Mouse (Mus musculus): ENCODE measurements at regions not wholly inside any gene's neighbourhood (a gene's known extent, or its start where the extent isn't known, plus 50 kb on each side); places are given as distances from the start of the nearest gene placed in this dataset.

DNA sequence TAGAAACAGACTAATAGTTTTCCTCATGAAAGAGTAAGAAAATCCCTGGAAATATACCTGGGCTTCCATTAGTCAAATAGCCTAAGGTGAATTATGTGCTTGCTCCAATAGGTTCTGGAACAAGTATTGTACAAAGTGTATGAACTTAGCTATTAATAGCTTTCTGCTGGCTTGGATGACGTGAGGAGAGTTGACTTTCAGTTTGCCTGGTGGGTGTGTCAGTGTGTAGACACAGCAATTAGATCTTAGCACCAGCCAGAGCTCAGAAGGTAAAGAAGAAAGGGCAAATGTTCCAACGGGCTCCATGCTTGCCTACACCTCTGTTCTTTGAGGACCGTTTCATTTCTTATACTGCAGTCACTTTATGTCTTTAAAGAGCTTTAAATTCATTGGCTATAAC, 654.8 kb upstream of the Mef2c start:
- TF ChIP-seq POLR2A (IDR thresholded peaks at IDR 0.05; ENCODE audit: extremely low read depth, insufficient read depth, low read length) = no peak
- no peak for TF ChIP-seq CTCF (IDR thresholded peaks at IDR 0.05; ENCODE audit: low read depth, low read length)
- Histone ChIP-seq H3K4me3 (ENCODE audit: insufficient read depth, low read depth, low read length) (no peak overlapping the region), H3K9ac (ENCODE audit: low read depth, low read length) (no peak overlapping the region), H3K27ac (replicated peaks; ENCODE audit: insufficient read depth, low read depth, low read length) (no peak overlapping the region), H3K27me3 (ENCODE audit: control insufficient read depth, insufficient read depth, low read length) (no peaks in the 10 kb centered on the region), H3K79me2 (ENCODE audit: control insufficient read depth, insufficient read depth, low read length) (no peaks in the 10 kb centered on the region), H3K36me3 (ENCODE audit: control insufficient read depth, insufficient read depth, low read length) (no peaks in the 10 kb centered on the region), H3K4me1 (ENCODE audit: control insufficient read depth, insufficient read depth, low read length) (no peaks in the 10 kb centered on the region)
- no peak for DNase-seq (ENCODE audit: extremely low read depth, low read depth, low spot score)
- 58% methylated on average over 3 of the region's 3 CpGs for WGBS

DNA sequence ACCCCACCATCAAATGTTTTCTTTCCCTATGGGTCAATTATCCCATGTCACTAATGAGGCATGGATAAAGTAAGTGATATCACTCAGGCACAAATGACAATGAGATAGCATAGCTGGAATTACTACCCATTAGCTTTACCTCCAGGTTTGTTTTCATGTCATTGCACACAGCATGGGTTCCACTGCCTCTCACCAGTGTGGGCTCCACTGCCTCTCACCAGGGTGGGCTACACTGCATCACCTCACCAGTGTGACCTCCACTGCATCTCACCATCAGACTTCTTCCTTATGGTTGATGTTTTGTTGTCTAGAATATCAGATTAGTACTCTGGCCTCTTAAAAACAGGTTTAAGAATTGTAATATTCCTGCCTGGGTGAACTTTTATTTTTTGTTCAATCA, 634.0 kb upstream of the Mef2c start:
- Histone ChIP-seq H3K36me3 (ENCODE audit: control insufficient read depth, insufficient read depth, low read length) (no peaks in the 10 kb centered on the region), H3K27me3 (ENCODE audit: control insufficient read depth, insufficient read depth, low read length) (no peaks in the 10 kb centered on the region), H3K4me1 (ENCODE audit: control insufficient read depth, insufficient read depth, low read length) (no peaks in the 10 kb centered on the region), H3K4me3 (ENCODE audit: insufficient read depth, low read depth, low read length) (no peak overlapping the region), H3K27ac (replicated peaks; ENCODE audit: insufficient read depth, low read depth, low read length) (no peak overlapping the region), H3K9ac (ENCODE audit: low read depth, low read length) (no peak overlapping the region), H3K79me2 (ENCODE audit: control insufficient read depth, insufficient read depth, low read length) (no peaks in the 10 kb centered on the region)
- no peak for DNase-seq (ENCODE audit: extremely low read depth, low read depth, low spot score)
- TF ChIP-seq POLR2A (IDR thresholded peaks at IDR 0.05; ENCODE audit: extremely low read depth, insufficient read depth, low read length) = no peak

DNA sequence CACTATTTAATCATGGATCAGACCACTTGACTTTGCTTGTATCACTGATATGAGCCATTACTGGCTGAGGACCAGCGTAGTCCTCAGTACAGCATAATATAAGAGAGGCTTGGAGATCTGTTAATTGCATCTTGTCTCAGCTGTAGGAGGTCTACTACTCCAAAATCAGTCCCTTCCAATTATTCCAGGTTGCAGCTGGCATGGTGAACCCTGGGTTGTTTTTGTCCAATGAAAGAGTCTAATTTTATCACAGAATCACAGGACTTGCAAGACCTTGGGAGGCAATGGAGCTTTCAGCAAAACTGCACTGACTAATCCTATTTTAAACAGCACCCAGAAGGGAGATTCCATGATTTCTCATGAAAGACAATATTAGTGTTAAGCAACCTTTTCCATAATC, 629.7 kb upstream of the Mef2c start:
- H3K4me1 ChIP-seq (ENCODE audit: control insufficient read depth, insufficient read depth, low read length) = no peaks in the 10 kb centered on the region
- 89% methylated on average over 1 of the region's 1 CpGs for WGBS
- no peak overlapping the region for H3K27ac ChIP-seq (replicated peaks; ENCODE audit: insufficient read depth, low read depth, low read length)
- no peak overlapping the region for H3K9ac ChIP-seq (ENCODE audit: low read depth, low read length)
- H3K36me3 ChIP-seq (ENCODE audit: control insufficient read depth, insufficient read depth, low read length) = no peaks in the 10 kb centered on the region
- no peaks in the 10 kb centered on the region for H3K27me3 ChIP-seq (ENCODE audit: control insufficient read depth, insufficient read depth, low read length)
- H3K79me2 ChIP-seq (ENCODE audit: control insufficient read depth, insufficient read depth, low read length) = no peaks in the 10 kb centered on the region
- no peak overlapping the region for H3K4me3 ChIP-seq (ENCODE audit: insufficient read depth, low read depth, low read length)
- TF ChIP-seq CTCF (IDR thresholded peaks at IDR 0.05; ENCODE audit: low read depth, low read length) = no peak
- TF ChIP-seq POLR2A (IDR thresholded peaks at IDR 0.05; ENCODE audit: extremely low read depth, insufficient read depth, low read length) = no peak
- DNase-seq (ENCODE audit: extremely low read depth, low read depth, low spot score) = no peak

DNA sequence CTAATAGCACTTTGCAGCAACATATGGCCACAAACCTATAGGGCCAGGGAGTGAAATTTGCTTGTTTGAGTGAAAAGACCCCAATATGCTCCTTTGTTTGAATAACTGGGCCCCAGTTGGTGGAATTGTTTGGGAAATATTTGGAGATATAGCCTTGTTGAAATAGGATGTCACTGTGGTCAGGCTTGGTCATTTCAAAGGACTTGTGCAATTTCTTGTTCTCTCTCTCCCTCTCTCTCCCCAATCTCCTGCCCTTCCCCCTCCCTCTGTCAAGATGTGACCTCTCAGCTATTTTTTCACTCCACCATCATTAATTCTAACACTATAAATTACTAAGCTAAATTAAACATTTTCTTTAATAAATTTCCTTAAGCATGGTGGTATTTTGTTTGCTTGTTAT, 620.5 kb upstream of the Mef2c start:
- Histone ChIP-seq H3K36me3 (ENCODE audit: control insufficient read depth, insufficient read depth, low read length) (no peaks in the 10 kb centered on the region), H3K27me3 (ENCODE audit: control insufficient read depth, insufficient read depth, low read length) (no peaks in the 10 kb centered on the region), H3K4me3 (ENCODE audit: insufficient read depth, low read depth, low read length) (no peak overlapping the region), H3K79me2 (ENCODE audit: control insufficient read depth, insufficient read depth, low read length) (no peaks in the 10 kb centered on the region), H3K27ac (replicated peaks; ENCODE audit: insufficient read depth, low read depth, low read length) (no peak overlapping the region), H3K9ac (ENCODE audit: low read depth, low read length) (no peak overlapping the region), H3K4me1 (ENCODE audit: control insufficient read depth, insufficient read depth, low read length) (no peaks in the 10 kb centered on the region)
- DNase-seq (ENCODE audit: extremely low read depth, low read depth, low spot score) = no peak
- TF ChIP-seq CTCF (IDR thresholded peaks at IDR 0.05; ENCODE audit: low read depth, low read length) = no peak

DNA sequence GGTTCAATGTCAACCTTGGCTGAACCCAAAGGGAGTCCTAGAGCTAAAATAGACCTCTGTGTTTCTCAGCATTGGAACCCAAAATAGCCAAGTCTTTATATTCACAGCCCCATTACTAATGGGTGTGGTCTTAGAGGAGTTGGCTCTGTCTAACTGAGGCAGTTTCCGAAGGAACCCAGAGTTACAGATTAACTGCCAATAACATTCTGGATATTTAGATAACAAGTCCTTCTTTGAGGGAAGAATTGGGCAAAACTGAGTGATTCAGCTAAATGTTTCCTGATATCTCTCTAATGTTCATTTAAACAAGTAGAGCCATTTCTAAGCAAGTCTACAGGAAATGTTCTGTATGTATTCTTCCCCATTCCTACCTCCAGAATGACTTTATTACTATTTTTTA, 615.1 kb upstream of the Mef2c start:
- no peak for TF ChIP-seq POLR2A (IDR thresholded peaks at IDR 0.05; ENCODE audit: extremely low read depth, insufficient read depth, low read length)
- no peak for TF ChIP-seq CTCF (IDR thresholded peaks at IDR 0.05; ENCODE audit: low read depth, low read length)
- Histone ChIP-seq H3K79me2 (ENCODE audit: control insufficient read depth, insufficient read depth, low read length) (no peaks in the 10 kb centered on the region), H3K4me1 (ENCODE audit: control insufficient read depth, insufficient read depth, low read length) (no peaks in the 10 kb centered on the region), H3K36me3 (ENCODE audit: control insufficient read depth, insufficient read depth, low read length) (no peaks in the 10 kb centered on the region), H3K27ac (replicated peaks; ENCODE audit: insufficient read depth, low read depth, low read length) (no peak overlapping the region), H3K27me3 (ENCODE audit: control insufficient read depth, insufficient read depth, low read length) (no peaks in the 10 kb centered on the region), H3K4me3 (ENCODE audit: insufficient read depth, low read depth, low read length) (no peak overlapping the region), H3K9ac (ENCODE audit: low read depth, low read length) (no peak overlapping the region)
- 86% methylated on average over 1 of the region's 1 CpGs for WGBS
- DNase-seq (ENCODE audit: extremely low read depth, low read depth, low spot score) = no peak

DNA sequence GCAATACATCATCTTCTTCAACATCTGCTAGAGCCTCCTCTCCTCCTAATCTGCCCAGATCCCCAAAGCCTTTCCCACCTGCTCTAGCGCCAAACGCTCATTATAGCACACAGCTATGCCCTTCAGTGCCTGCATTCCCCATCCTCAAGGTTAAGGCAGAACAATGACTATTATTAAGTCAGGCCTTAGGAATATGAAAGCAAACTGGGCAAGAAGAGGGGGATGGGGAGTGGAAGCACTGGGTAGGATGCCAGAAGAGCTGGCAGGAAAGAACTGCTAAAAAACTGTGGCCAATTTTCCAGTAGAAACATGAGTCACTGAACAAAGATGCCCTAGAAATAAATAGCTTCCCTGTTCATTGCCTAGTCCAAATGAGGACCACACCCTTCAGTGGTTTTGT, 611.1 kb upstream of the Mef2c start:
- Histone ChIP-seq H3K4me1 (ENCODE audit: control insufficient read depth, insufficient read depth, low read length) (no peaks in the 10 kb centered on the region), H3K27ac (replicated peaks; ENCODE audit: insufficient read depth, low read depth, low read length) (no peak overlapping the region), H3K27me3 (ENCODE audit: control insufficient read depth, insufficient read depth, low read length) (no peaks in the 10 kb centered on the region), H3K9ac (ENCODE audit: low read depth, low read length) (no peak overlapping the region), H3K79me2 (ENCODE audit: control insufficient read depth, insufficient read depth, low read length) (no peaks in the 10 kb centered on the region), H3K36me3 (ENCODE audit: control insufficient read depth, insufficient read depth, low read length) (no peaks in the 10 kb centered on the region), H3K4me3 (ENCODE audit: insufficient read depth, low read depth, low read length) (no peak overlapping the region)
- DNase-seq (ENCODE audit: extremely low read depth, low read depth, low spot score) = no peak
- no peak for TF ChIP-seq CTCF (IDR thresholded peaks at IDR 0.05; ENCODE audit: low read depth, low read length)
- WGBS = 75% methylated on average over 2 of the region's 2 CpGs

Measured in liver, adult 2 months (tissue).